In the genomic region with DNA sequence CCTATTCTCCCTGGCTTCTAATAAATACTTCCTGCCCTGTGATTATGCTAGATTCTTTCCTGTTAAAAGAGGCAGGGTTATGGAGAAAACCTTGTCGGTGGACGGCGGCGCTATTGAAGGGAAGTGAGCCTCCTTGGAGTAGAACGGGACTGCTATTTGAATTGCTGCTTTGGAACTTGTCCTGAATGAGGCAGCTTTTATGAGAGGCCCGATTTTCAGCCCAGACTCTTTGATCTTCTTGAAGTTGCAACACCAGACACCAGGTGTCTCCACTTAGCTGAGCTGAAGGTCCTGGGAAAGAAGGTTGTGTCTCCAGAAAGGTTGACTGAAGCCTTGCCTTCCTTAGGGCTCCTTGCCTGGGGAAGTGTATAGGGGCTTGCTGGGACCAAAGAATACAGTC, we compare ENCODE assay signal across 8 mouse cellular contexts.
A peak's percentile ranks its signal among the peaks of the same experiment; 100 is the strongest.
DNase-seq lines count a peak whose midpoint lies in the region; ATAC-seq lines count a peak whose summit lies in the region.

No protein-coding gene starts in this region.

- DNase-seq in adrenal gland, adult (ENCODE audit: inconsistent age in 2 of 2, low spot score in 1 of 2), result peak; percentile 31 to 75
- no peak for DNase-seq in adrenal gland, adult 8-10 months
- peak; percentile 10 to 17 for DNase-seq in right cerebral cortex, adult 2 months (ENCODE audit: low spot score in 2 of 2)
- DNase-seq in right cerebral cortex, postnatal 14 days, result no peak
- no peak for DNase-seq in c-Kit-positive CD71-positive TER-119-positive erythroid progenitor cells, embryonic 14.5 days (ENCODE audit: low spot score)

- no peaks in the 10 kb centered on the region for H3K9me3 ChIP-seq in embryonic facial prominence, embryonic 15.5 days (replicated peaks)
- peaks cover 3% of the 10 kb centered on the region; the same call in 1 of the 2 replicates for H3K9me3 ChIP-seq in limb, embryonic 13.5 days
- H3K9me3 ChIP-seq in hindbrain, embryonic 16.5 days (ENCODE audit: control insufficient read depth, low read length), result no peaks in the 10 kb centered on the region

- no peak for ATAC-seq in embryonic facial prominence, embryonic 15.5 days (ENCODE audit: insufficient number of reproducible peaks, low FRiP score, low TSS enrichment, low read depth)
- peak; percentile 20; the same call in 1 of the 2 replicates for ATAC-seq in limb, embryonic 13.5 days (ENCODE audit: low FRiP score, low read depth)
- no peak for ATAC-seq in hindbrain, embryonic 16.5 days

- peaks cover 25% of the 10 kb centered on the region for H3K4me1 ChIP-seq in embryonic facial prominence, embryonic 15.5 days
- peaks cover 41% of the 10 kb centered on the region for H3K4me1 ChIP-seq in limb, embryonic 13.5 days
- H3K4me1 ChIP-seq in hindbrain, embryonic 16.5 days (ENCODE audit: control insufficient read depth, insufficient read depth, low read depth, low read length), result no peaks in the 10 kb centered on the region; the same call in 1 of the 2 replicates

- H3K27me3 ChIP-seq in embryonic facial prominence, embryonic 15.5 days, result no peaks in the 10 kb centered on the region
- no peaks in the 10 kb centered on the region for H3K27me3 ChIP-seq in limb, embryonic 13.5 days
- H3K27me3 ChIP-seq in hindbrain, embryonic 16.5 days (replicated peaks; ENCODE audit: control insufficient read depth, insufficient read depth, low read length), result no peaks in the 10 kb centered on the region

- peak overlapping the region; percentile 76 for H3K27ac ChIP-seq in embryonic facial prominence, embryonic 15.5 days (replicated peaks)
- peak overlapping the region; percentile 64 for H3K27ac ChIP-seq in limb, embryonic 13.5 days
- no peak overlapping the region for H3K27ac ChIP-seq in hindbrain, embryonic 16.5 days (ENCODE audit: low read depth, low read length)

- no peaks in the 10 kb centered on the region for H3K36me3 ChIP-seq in embryonic facial prominence, embryonic 15.5 days
- H3K36me3 ChIP-seq in limb, embryonic 13.5 days, result no peaks in the 10 kb centered on the region
- H3K36me3 ChIP-seq in hindbrain, embryonic 16.5 days (ENCODE audit: control insufficient read depth, insufficient read depth, low read length), result no peaks in the 10 kb centered on the region

- no peak overlapping the region for H3K9ac ChIP-seq in embryonic facial prominence, embryonic 15.5 days
- H3K9ac ChIP-seq in limb, embryonic 13.5 days, result no peak overlapping the region
- H3K9ac ChIP-seq in hindbrain, embryonic 16.5 days (ENCODE audit: low read depth, low read length), result no peak overlapping the region

- no peak overlapping the region for H3K4me2 ChIP-seq in embryonic facial prominence, embryonic 15.5 days (replicated peaks)
- H3K4me2 ChIP-seq in limb, embryonic 13.5 days (replicated peaks), result peak overlapping the region; percentile 14; the same call in 1 of the 2 replicates
- H3K4me2 ChIP-seq in hindbrain, embryonic 16.5 days (ENCODE audit: low read length), result no peak overlapping the region

- WGBS in embryonic facial prominence, embryonic 15.5 days, result 27% methylated on average over 6 of the region's 6 CpGs
- WGBS in limb, embryonic 13.5 days, result 8% methylated on average over 6 of the region's 6 CpGs
- WGBS in hindbrain, embryonic 16.5 days, result 68% methylated on average over 6 of the region's 6 CpGs

- no peak overlapping the region for H3K4me3 ChIP-seq in embryonic facial prominence, embryonic 15.5 days (replicated peaks)
- H3K4me3 ChIP-seq in limb, embryonic 13.5 days, result no peak overlapping the region
- no peak overlapping the region for H3K4me3 ChIP-seq in hindbrain, embryonic 16.5 days (ENCODE audit: low read length)

Comparison
In these comparisons a context has a peak if more than half of its experiments do, and no peak if none do; other contexts are left out.
1. DNase-seq: peak in adrenal gland, adult (2 of 2) and right cerebral cortex, adult 2 months (2 of 2); none in adrenal gland, adult 8-10 months (single experiment), right cerebral cortex, postnatal 14 days (single experiment) and c-Kit-positive CD71-positive TER-119-positive erythroid progenitor cells, embryonic 14.5 days (single experiment).